ENCODE assay signal across 25 mouse cellular contexts in genomic region chr17:71053134-71053708, GRCm38 (mm10). TPM values are rescaled to one million over a fixed set of nuclear protein-coding genes. Genes with fewer than 3 reads are reported as not detected.
DNase-seq lines count a peak whose midpoint lies in the region; ATAC-seq and TF ChIP-seq lines count a peak whose summit lies in the region.
"Had no signal": no experiment of that assay in that cellular context is flagged by ENCODE, and none has a peak within 500 bp of the region (broad histone marks: within the 10 kb centered on the region; RNA-seq: fewer than 3 reads in every experiment).

No protein-coding gene starts in this region.

- no peaks in the 10 kb centered on the region for H3K9me3 ChIP-seq in forebrain, embryonic 14.5 days (replicated peaks; ENCODE audit: control insufficient read depth, low read length)
- no peaks in the 10 kb centered on the region for H3K9me3 ChIP-seq in forebrain, embryonic 15.5 days
- H3K9me3 ChIP-seq in hindbrain, postnatal 0 days (ENCODE audit: low read length): no peaks in the 10 kb centered on the region
- H3K9me3 ChIP-seq in hindbrain, embryonic 10.5 days: no peaks in the 10 kb centered on the region
- no peaks in the 10 kb centered on the region for H3K9me3 ChIP-seq in liver, embryonic 12.5 days (replicated peaks)
- H3K9me3 ChIP-seq: embryonic facial prominence, embryonic 10.5 days; forebrain, embryonic 10.5 days; limb, embryonic 12.5 days; midbrain, embryonic 15.5 days; neural tube, embryonic 12.5 days had no signal

- intact Hi-C loops in left cerebral cortex, postnatal 36 days (cut with DNase I): no loop called here

- no peak overlapping the region for H3K27ac ChIP-seq in forebrain, embryonic 14.5 days (ENCODE audit: low read depth, low read length)
- H3K27ac ChIP-seq in forebrain, embryonic 15.5 days (replicated peaks): no peak overlapping the region
- no peak overlapping the region for H3K27ac ChIP-seq in hindbrain, postnatal 0 days
- no peak overlapping the region for H3K27ac ChIP-seq in hindbrain, embryonic 10.5 days
- H3K27ac ChIP-seq in liver, embryonic 12.5 days: no peak overlapping the region
- H3K27ac ChIP-seq: embryonic facial prominence, embryonic 10.5 days; forebrain, embryonic 10.5 days; kidney, postnatal 0 days; limb, embryonic 12.5 days; midbrain, embryonic 15.5 days; neural tube, embryonic 12.5 days had no signal

- H3K27me3 ChIP-seq in forebrain, embryonic 14.5 days (replicated peaks; ENCODE audit: control insufficient read depth, insufficient read depth, low read length): no peaks in the 10 kb centered on the region
- H3K27me3 ChIP-seq in forebrain, embryonic 15.5 days: no peaks in the 10 kb centered on the region
- no peaks in the 10 kb centered on the region for H3K27me3 ChIP-seq in hindbrain, postnatal 0 days (ENCODE audit: insufficient read depth, low read length)
- H3K27me3 ChIP-seq in hindbrain, embryonic 10.5 days (ENCODE audit: insufficient read depth, poor library complexity, severe bottlenecking): no peaks in the 10 kb centered on the region
- no peaks in the 10 kb centered on the region for H3K27me3 ChIP-seq in liver, embryonic 12.5 days (replicated peaks)
- H3K27me3 ChIP-seq: limb, embryonic 12.5 days; midbrain, embryonic 15.5 days; neural tube, embryonic 12.5 days had no signal

- WGBS in forebrain, embryonic 14.5 days: 87% methylated on average over 6 of the region's 6 CpGs
- 81% methylated on average over 6 of the region's 6 CpGs for WGBS in forebrain, embryonic 15.5 days
- 85% methylated on average over 6 of the region's 6 CpGs for WGBS in hindbrain, postnatal 0 days
- WGBS in hindbrain, embryonic 10.5 days: 85% methylated on average over 6 of the region's 6 CpGs
- 73% methylated on average over 6 of the region's 6 CpGs for WGBS in liver, embryonic 12.5 days (ENCODE audit: insufficient replicate concordance)

- no peak for TF ChIP-seq CTCF in hindbrain, postnatal 0 days (IDR thresholded peaks at IDR 0.05; ENCODE audit: low read depth)

- no peak overlapping the region for H3K4me3 ChIP-seq in forebrain, embryonic 14.5 days (ENCODE audit: low read depth, low read length)
- H3K4me3 ChIP-seq in forebrain, embryonic 15.5 days: no peak overlapping the region
- no peak overlapping the region for H3K4me3 ChIP-seq in hindbrain, postnatal 0 days (ENCODE audit: low read length)
- no peak overlapping the region for H3K4me3 ChIP-seq in hindbrain, embryonic 10.5 days
- no peak overlapping the region for H3K4me3 ChIP-seq in liver, embryonic 12.5 days
- H3K4me3 ChIP-seq: embryonic facial prominence, embryonic 10.5 days; forebrain, embryonic 10.5 days; limb, embryonic 12.5 days; midbrain, embryonic 15.5 days; neural tube, embryonic 12.5 days had no signal

- ATAC-seq in forebrain, embryonic 14.5 days: 0 out of 2 replicates have a peak, but pooled peaks have one; percentile 12
- no peak for ATAC-seq in forebrain, embryonic 15.5 days (replicated peaks)
- 0 out of 2 replicates have a peak, but pooled peaks have one; percentile 27 for ATAC-seq in hindbrain, postnatal 0 days
- ATAC-seq in liver, embryonic 12.5 days: peak; percentile 69
- peak; percentile 46 for ATAC-seq in megakaryocyte progenitor cell, adult 5-6 weeks (replicated peaks; ENCODE audit: poor library complexity)
- ATAC-seq: CD4-positive, CD25-positive, alpha-beta regulatory T cell, adult 4 months; inflammation-experienced regulatory T-cells, adult 6 months; midbrain, embryonic 15.5 days had no signal

- H3K9ac ChIP-seq in forebrain, embryonic 14.5 days (ENCODE audit: low read length): no peak overlapping the region
- no peak overlapping the region for H3K9ac ChIP-seq in forebrain, embryonic 15.5 days (replicated peaks)
- H3K9ac ChIP-seq in hindbrain, postnatal 0 days (replicated peaks; ENCODE audit: low read length): no peak overlapping the region
- no peak overlapping the region for H3K9ac ChIP-seq in liver, embryonic 12.5 days
- H3K9ac ChIP-seq: limb, embryonic 12.5 days; midbrain, embryonic 15.5 days; neural tube, embryonic 12.5 days had no signal

- DNase-seq in forebrain, embryonic 14.5 days (ENCODE audit: low spot score): no peak
- DNase-seq in hindbrain, postnatal 0 days (ENCODE audit: low spot score): no peak
- DNase-seq in hindbrain, embryonic 10.5 days (ENCODE audit: low spot score): no peak
- no peak for DNase-seq in left cerebral cortex, postnatal 36 days (ENCODE audit: low spot score in 2 of 2)
- no peak for DNase-seq in B cell, adult 2 months
- DNase-seq: adrenal gland, postnatal 25 days; cerebellum, adult 9-10 months; gastrocnemius, postnatal 14 days; kidney, adult 18-20 months; layer of hippocampus, postnatal 36 days; lung, adult 2 months; lung, postnatal 14 days; right cerebral cortex, postnatal 25 days; spleen, adult 18-20 months had no signal

- no peaks in the 10 kb centered on the region for H3K4me1 ChIP-seq in forebrain, embryonic 14.5 days (ENCODE audit: control insufficient read depth, insufficient read depth, low read length)
- H3K4me1 ChIP-seq in forebrain, embryonic 15.5 days: no peaks in the 10 kb centered on the region
- H3K4me1 ChIP-seq in hindbrain, postnatal 0 days (ENCODE audit: insufficient read depth, low read length): no peaks in the 10 kb centered on the region
- peaks cover 12% of the 10 kb centered on the region; the same call in 1 of the 2 replicates for H3K4me1 ChIP-seq in hindbrain, embryonic 10.5 days (replicated peaks)
- H3K4me1 ChIP-seq in liver, embryonic 12.5 days: peaks cover 9% of the 10 kb centered on the region
- H3K4me1 ChIP-seq: forebrain, embryonic 10.5 days; midbrain, embryonic 15.5 days; neural tube, embryonic 12.5 days had no signal

- H3K36me3 ChIP-seq in forebrain, embryonic 14.5 days (ENCODE audit: control insufficient read depth, insufficient read depth, low read length): no peaks in the 10 kb centered on the region
- H3K36me3 ChIP-seq in forebrain, embryonic 15.5 days: no peaks in the 10 kb centered on the region
- H3K36me3 ChIP-seq in hindbrain, postnatal 0 days (ENCODE audit: insufficient read depth, low read length): no peaks in the 10 kb centered on the region
- no peaks in the 10 kb centered on the region for H3K36me3 ChIP-seq in hindbrain, embryonic 10.5 days
- H3K36me3 ChIP-seq in liver, embryonic 12.5 days: no peaks in the 10 kb centered on the region
- H3K36me3 ChIP-seq: embryonic facial prominence, embryonic 10.5 days; forebrain, embryonic 10.5 days; limb, embryonic 12.5 days; midbrain, embryonic 15.5 days; neural tube, embryonic 12.5 days had no signal

- no peak overlapping the region for H3K4me2 ChIP-seq in forebrain, embryonic 14.5 days (ENCODE audit: low read length)
- no peak overlapping the region for H3K4me2 ChIP-seq in forebrain, embryonic 15.5 days (replicated peaks)
- no peak overlapping the region for H3K4me2 ChIP-seq in hindbrain, postnatal 0 days (ENCODE audit: low read depth, low read length)
- no peak overlapping the region for H3K4me2 ChIP-seq in liver, embryonic 12.5 days
- H3K4me2 ChIP-seq: limb, embryonic 12.5 days; midbrain, embryonic 15.5 days; neural tube, embryonic 12.5 days had no signal

RNA-seq across cellular contexts. Expression of gene Myl12a, which starts 50.5 kb away (rescaled TPM):
- 143 and 158 TPM in 2 replicates for polyA plus RNA-seq in forebrain, embryonic 14.5 days (2014; fragmentation: Nextera tagmentation; extraction: Ambion mirVana)
- polyA plus RNA-seq in forebrain, embryonic 15.5 days (2015; fragmentation: Nextera tagmentation; extraction: Ambion mirVana): 125 and 139 TPM in 2 replicates
- total RNA-seq in hindbrain, postnatal 0 days (2014; rRNA removed): 30.9 and 36.5 TPM in 2 replicates
- 101 and 107 TPM in 2 replicates for polyA plus RNA-seq in hindbrain, postnatal 0 days (2015; fragmentation: Nextera tagmentation; extraction: Ambion mirVana)
- 427 and 441 TPM in 2 replicates for polyA plus RNA-seq in hindbrain, embryonic 10.5 days (2016; fragmentation: Nextera tagmentation; extraction: Ambion mirVana)
- polyA plus RNA-seq in liver, embryonic 12.5 days (2016; fragmentation: Nextera tagmentation; extraction: Ambion mirVana): 292 TPM in 2 replicates
- total RNA-seq in megakaryocyte progenitor cell, adult 5-6 weeks (2015): 307 and 338 TPM in 2 replicates
- 150 and 188 TPM in 2 replicates for total RNA-seq in megakaryocyte progenitor cell, adult 5-6 weeks (2017)
- 10 to 100 TPM; 39.9 to 44.1 TPM for total RNA-seq in left cerebral cortex, postnatal 36 days (2021)

RNA-seq across cellular contexts. Expression of gene Myom1, which starts 50.8 kb away (rescaled TPM):
- polyA plus RNA-seq in forebrain, embryonic 14.5 days (2014; fragmentation: Nextera tagmentation; extraction: Ambion mirVana): 0.82 and 1.0 TPM in 2 replicates
- 1.3 and 1.7 TPM in 2 replicates for polyA plus RNA-seq in forebrain, embryonic 15.5 days (2015; fragmentation: Nextera tagmentation; extraction: Ambion mirVana)
- total RNA-seq in hindbrain, postnatal 0 days (2014; rRNA removed): 1.7 and 3.7 TPM in 2 replicates
- polyA plus RNA-seq in hindbrain, postnatal 0 days (2015; fragmentation: Nextera tagmentation; extraction: Ambion mirVana): 0.82 and 0.90 TPM in 2 replicates
- polyA plus RNA-seq in hindbrain, embryonic 10.5 days (2016; fragmentation: Nextera tagmentation; extraction: Ambion mirVana): 0.99 and 2.7 TPM in 2 replicates
- 3.5 and 3.9 TPM in 2 replicates for polyA plus RNA-seq in liver, embryonic 12.5 days (2016; fragmentation: Nextera tagmentation; extraction: Ambion mirVana)
- total RNA-seq in megakaryocyte progenitor cell, adult 5-6 weeks (2015): 0.20 and 0.30 TPM in 2 replicates
- 0.33 and 0.34 TPM in 2 replicates for total RNA-seq in megakaryocyte progenitor cell, adult 5-6 weeks (2017)
- total RNA-seq in left cerebral cortex, postnatal 36 days (2021): 1 to 10 TPM; 2.3 to 3.7 TPM
